Mouse (Mus musculus) midbrain, embryonic 15.5 days (tissue): ENCODE data around the gene Gprc5b. TPM values are rescaled to one million over a fixed set of nuclear protein-coding genes. Genes with fewer than 3 reads are reported as not detected.

Source experiments
- polyA plus RNA-seq: library from polyadenylated mRNA; unstranded; fragments of >200 nt; fragmentation: Nextera tagmentation; extraction: Ambion mirVana; gene quantifications from 2 replicates; pipeline ENCODE4 v1.2.1, GENCODE M21; 2015

Gprc5b gene
- polyA plus RNA-seq, 1 experiment from 2014 or later, result 6.1 TPM

Other genes starting within 250 kb of the Gprc5b start
- 4.4 and 4.9 TPM in 2 replicates for gene Iqck, start 139.5 kb downstream of the Gprc5b start, polyA plus RNA-seq
- 69.0 and 70.6 TPM in 2 replicates for gene Knop1, start 139.0 kb downstream of the Gprc5b start, polyA plus RNA-seq
- 14.0 and 14.6 TPM in 2 replicates for gene Gpr139, start 189.4 kb upstream of the Gprc5b start, polyA plus RNA-seq